Mouse (Mus musculus) urinary bladder, postnatal 36 days (tissue): Measurements from ENCODE around the gene Atg101.
A peak's percentile ranks its signal among the peaks of the same experiment; 100 is the strongest.

Experiments
- DNase-seq, 2 experiments: peaks; one replicate each; pipeline ENCODE4 v3.0.0; 2022; ENCODE audit warnings: low spot score in 2 of 2, mixed read lengths in 1 of 2

Gene Atg101

GRCm38 (mm10) chr15:101333648-101334047, 49.6 kb downstream of the Atg101 start:
- no peak for DNase-seq

DNA sequence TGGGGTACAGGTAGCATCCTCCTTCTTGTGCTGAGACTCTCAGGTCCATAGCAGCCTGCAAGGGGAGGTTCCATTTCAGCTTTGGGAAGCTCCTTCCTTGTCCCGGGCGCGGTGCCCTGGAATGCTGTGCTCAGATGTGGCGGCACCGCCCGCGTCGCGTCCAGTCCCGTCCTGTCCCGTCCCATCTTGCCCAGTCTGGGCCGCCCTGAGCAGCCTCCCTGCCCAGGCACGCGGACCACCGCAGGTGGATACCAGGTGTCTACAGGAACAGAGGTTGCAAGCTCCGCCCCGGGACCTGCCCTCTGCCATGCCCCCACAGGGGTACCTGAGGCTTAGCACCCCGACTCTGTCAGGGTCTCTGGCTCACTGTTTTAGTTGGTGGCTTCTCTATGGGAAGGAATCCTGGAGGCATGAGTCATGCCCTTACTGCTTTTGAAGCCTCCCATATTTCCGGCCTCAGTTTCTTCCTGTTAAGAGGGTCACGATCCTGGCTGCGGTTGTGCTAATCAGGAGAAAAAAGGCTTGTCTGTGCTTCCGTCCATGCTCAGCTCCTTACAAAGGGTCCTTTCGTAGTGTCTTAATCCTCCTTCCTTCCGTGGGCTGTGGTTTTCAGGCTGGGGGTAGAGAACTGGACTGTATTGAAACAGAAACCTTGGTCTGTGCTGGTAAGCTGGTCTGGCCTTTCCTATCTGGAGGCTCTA, 52.6 kb downstream of the Atg101 start:
- DNase-seq = peak; percentile 80 to 84

GRCm38 (mm10) chr15:101338359-101338758, 54.3 kb downstream of the Atg101 start:
- peak; percentile 47 to 66 for DNase-seq

DNA sequence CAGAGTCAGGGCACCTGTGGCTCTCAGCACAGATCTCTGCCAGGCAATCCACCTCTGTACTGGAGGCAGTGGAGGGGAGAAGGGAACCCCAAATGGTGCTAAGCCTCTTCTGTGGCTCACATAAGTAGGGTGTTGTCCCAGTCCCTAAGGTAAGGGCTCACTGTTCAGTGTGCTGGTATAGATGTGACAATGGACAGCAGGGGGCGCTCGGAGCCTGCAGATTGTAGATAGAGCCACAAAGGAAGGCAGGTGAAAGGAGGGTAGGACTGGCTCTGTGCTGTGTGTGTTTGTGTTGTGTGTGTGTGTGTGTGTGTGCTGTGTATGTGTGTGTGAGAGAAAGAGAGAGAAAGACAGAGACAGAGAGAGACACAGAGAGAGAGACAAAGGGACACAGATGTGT, 55.5 kb downstream of the Atg101 start:
- DNase-seq = peak; percentile 86 to 91
